ENCODE assay signal across 17 mouse cellular contexts in the genomic region with DNA sequence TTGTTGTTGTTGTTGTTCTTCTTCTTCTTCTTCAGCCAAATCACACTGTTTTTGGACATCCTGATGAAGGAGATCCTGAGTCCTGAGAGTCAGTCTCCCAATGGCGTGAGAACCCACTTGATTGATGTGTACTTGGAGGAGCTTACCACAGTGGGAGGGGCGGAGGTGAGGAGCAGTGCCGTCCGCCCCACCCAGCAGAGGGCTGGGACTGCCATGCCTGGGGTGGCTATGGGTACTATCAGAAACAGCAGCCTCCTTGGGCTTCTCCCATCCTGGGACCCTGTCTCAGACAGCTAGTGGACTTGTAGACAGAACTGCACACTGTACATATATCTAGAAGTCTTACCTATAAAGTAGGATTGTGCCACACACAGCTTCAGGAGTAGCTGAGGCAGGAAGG.
"Had no signal": no experiment of that assay in that cellular context is flagged by ENCODE, and none has a peak within 500 bp of the region (broad histone marks: within the 10 kb centered on the region; RNA-seq: fewer than 3 reads in every experiment).

No protein-coding gene starts in this region.

- H3K27ac ChIP-seq: liver, embryonic 15.5 days; midbrain, embryonic 10.5 days; midbrain, embryonic 13.5 days; neural tube, embryonic 13.5 days; neural tube, embryonic 15.5 days; stomach, embryonic 15.5 days; stomach, postnatal 0 days had no signal

- H3K4me1 ChIP-seq: liver, embryonic 15.5 days; midbrain, embryonic 10.5 days; midbrain, embryonic 13.5 days; neural tube, embryonic 13.5 days; stomach, embryonic 15.5 days had no signal

- H3K4me3 ChIP-seq: liver, embryonic 15.5 days; midbrain, embryonic 10.5 days; midbrain, embryonic 13.5 days; myocyte; neural tube, embryonic 13.5 days; neural tube, embryonic 15.5 days; stomach, embryonic 15.5 days had no signal

- ATAC-seq: midbrain, embryonic 13.5 days; midbrain, embryonic 16.5 days had no signal

- H3K9ac ChIP-seq: liver, embryonic 15.5 days; lung, embryonic 14.5 days; midbrain, embryonic 13.5 days; neural tube, embryonic 13.5 days; neural tube, embryonic 15.5 days; stomach, embryonic 15.5 days had no signal

- H3K4me2 ChIP-seq: liver, embryonic 15.5 days; lung, embryonic 14.5 days; midbrain, embryonic 13.5 days; neural tube, embryonic 13.5 days; neural tube, embryonic 15.5 days; stomach, embryonic 15.5 days had no signal

- H3K9me3 ChIP-seq: liver, embryonic 15.5 days; midbrain, embryonic 10.5 days; midbrain, embryonic 13.5 days; neural tube, embryonic 13.5 days; neural tube, embryonic 15.5 days; stomach, embryonic 15.5 days had no signal

- DNase-seq: lung, adult 18-20 months; lung, embryonic 14.5 days; lung, postnatal 10 days; lung, postnatal 4 days; right cerebral cortex, postnatal 14 days; thymus, adult 2 months; thymus, postnatal 25 days; thymus, postnatal 4 days had no signal

- H3K27me3 ChIP-seq: liver, embryonic 15.5 days; midbrain, embryonic 13.5 days; neural tube, embryonic 13.5 days; neural tube, embryonic 15.5 days; stomach, embryonic 15.5 days had no signal
